Mouse (Mus musculus) MEL (cell line): Measurements from ENCODE around the gene Elovl5. TPM values are rescaled to one million over a fixed set of nuclear protein-coding genes. Genes with fewer than 3 reads are reported as not detected.

Source experiments
- DNase-seq: peaks from one replicate; pipeline ENCODE4 v3.0.0; 2011; ENCODE audit warnings: low read depth, low spot score
- H3K27ac ChIP-seq: 2 replicates; pipeline ENCODE4 v1.5.1; 2012; ENCODE audit warnings: low read depth, mild to moderate bottlenecking, control low read depth, low read length, moderate library complexity; ENCODE audit not compliant: control insufficient read depth
- H3K27me3 ChIP-seq, 2 experiments: fragments of 150-350 bp in 1 of 2; sonication (generic) in 1 of 2; 2 replicates each; pipeline ENCODE4 v1.6.1; 2012; ENCODE audit warnings: low read length in 2 of 2, mild to moderate bottlenecking in 2 of 2, improper control_type of control experiment in 1 of 2, moderate library complexity in 1 of 2; ENCODE audit not compliant: insufficient read depth in 2 of 2, control insufficient read depth in 1 of 2
- H3K36me3 ChIP-seq, 2 experiments: 2 replicates each; pipeline ENCODE4 v1.6.1; 2012 to 2014; ENCODE audit warnings: low read length in 2 of 2, improper control_type of control experiment in 1 of 2, inconsistent platforms in 1 of 2, mild to moderate bottlenecking in 1 of 2; ENCODE audit not compliant: insufficient read depth in 2 of 2, control insufficient read depth in 1 of 2
- H3K4me1 ChIP-seq, 2 experiments: fragments of 150-350 bp in 1 of 2; sonication (generic) in 1 of 2; 2 replicates each; pipeline ENCODE4 v1.6.1; 2012; ENCODE audit warnings: low read length in 2 of 2, improper control_type of control experiment in 1 of 2, mild to moderate bottlenecking in 1 of 2; ENCODE audit not compliant: insufficient read depth in 2 of 2, control insufficient read depth in 1 of 2
- H3K4me3 ChIP-seq, 2 experiments: fragments of 150-350 bp in 1 of 2; sonication (generic) in 1 of 2; 2 replicates each; pipeline ENCODE4 v1.5.1; 2012; ENCODE audit warnings: low read depth in 2 of 2, low read length in 2 of 2, mild to moderate bottlenecking in 2 of 2, moderate library complexity in 2 of 2, control low read depth in 1 of 2, improper control_type of control experiment in 1 of 2; ENCODE audit not compliant: control insufficient read depth in 1 of 2, insufficient read depth in 1 of 2
- H3K79me2 ChIP-seq: 2 replicates; pipeline ENCODE4 v1.6.1; 2012; ENCODE audit warnings: mild to moderate bottlenecking, low read length, moderate library complexity; ENCODE audit not compliant: control insufficient read depth, poor library complexity, insufficient read depth
- H3K9ac ChIP-seq: 2 replicates; pipeline ENCODE4 v1.6.1; 2012; ENCODE audit warnings: low read depth, mild to moderate bottlenecking, control low read depth, low read length, moderate library complexity; ENCODE audit not compliant: control insufficient read depth, poor library complexity, severe bottlenecking
- H3K9me3 ChIP-seq: fragments of 150-350 bp; sonication (generic); replicated peaks from 2 replicates; pipeline ENCODE4 v1.6.1; 2012; ENCODE audit warnings: mild to moderate bottlenecking, low read length, improper control_type of control experiment, moderate library complexity; ENCODE audit not compliant: insufficient read depth
- CHD2 ChIP-seq: IDR thresholded peaks from 2 replicates; pipeline ENCODE4 v1.6.1; 2011; ENCODE audit warnings: low read length, improper control_type of control experiment
- CTCF ChIP-seq, 3 experiments: IDR thresholded peaks in 2 of 3; conservative IDR thresholded peaks in 1 of 3; 2 replicates each; pipeline ENCODE4 v1.5.1; 2011 to 2012; ENCODE audit warnings: low read length in 3 of 3, low read depth in 2 of 3, mild to moderate bottlenecking in 2 of 3, improper control_type of control experiment in 1 of 3, inconsistent platforms in 1 of 3, mixed read lengths in 1 of 3, moderate library complexity in 1 of 3; ENCODE audit not compliant: control insufficient read depth in 1 of 3, insufficient read depth in 1 of 3, poor library complexity in 1 of 3, severe bottlenecking in 1 of 3
- E2F4 ChIP-seq: IDR thresholded peaks from 2 replicates; pipeline ENCODE4 v1.6.1; 2011; ENCODE audit warnings: low read depth, low read length, improper control_type of control experiment, borderline replicate concordance
- ELF1 ChIP-seq: IDR thresholded peaks from 2 replicates; pipeline ENCODE4 v1.6.1; 2014; ENCODE audit warnings: low read depth, mild to moderate bottlenecking, inconsistent platforms, low read length, improper control_type of control experiment, moderate library complexity
- JUND ChIP-seq: IDR thresholded peaks from 2 replicates; pipeline ENCODE4 v1.6.1; 2011; ENCODE audit warnings: low read depth, mild to moderate bottlenecking, improper control_type of control experiment, low read length
- MAFK ChIP-seq: IDR thresholded peaks from 2 replicates; pipeline ENCODE4 v1.6.1; 2011; ENCODE audit warnings: low read depth, mild to moderate bottlenecking, low read length, improper control_type of control experiment, borderline replicate concordance
- MAX ChIP-seq: IDR thresholded peaks from 2 replicates; pipeline ENCODE4 v1.6.1; 2011; ENCODE audit warnings: low read length, improper control_type of control experiment
- MAZ ChIP-seq: IDR thresholded peaks from 2 replicates; pipeline ENCODE4 v1.6.1; 2012; ENCODE audit warnings: low read depth, mild to moderate bottlenecking, inconsistent platforms, low read length, improper control_type of control experiment
- MEF2A ChIP-seq: IDR thresholded peaks from 2 replicates; pipeline ENCODE4 v1.6.1; 2014; ENCODE audit warnings: low read depth, mild to moderate bottlenecking, inconsistent platforms, low read length, improper control_type of control experiment; ENCODE audit not compliant: poor library complexity, insufficient replicate concordance, severe bottlenecking; ENCODE audit errors: extremely low read depth
- MYC ChIP-seq: IDR thresholded peaks from 2 replicates; pipeline ENCODE4 v1.6.1; 2011; ENCODE audit warnings: low read depth, mild to moderate bottlenecking, low read length, improper control_type of control experiment, moderate library complexity
- NRF1 ChIP-seq: IDR thresholded peaks from 2 replicates; pipeline ENCODE4 v1.6.1; 2014; ENCODE audit warnings: low read depth, mild to moderate bottlenecking, inconsistent platforms, low read length, improper control_type of control experiment, moderate library complexity; ENCODE audit not compliant: poor library complexity, insufficient read depth, severe bottlenecking
- RCOR1 ChIP-seq: IDR thresholded peaks from 2 replicates; pipeline ENCODE4 v1.6.1; 2012; ENCODE audit warnings: low read depth, mild to moderate bottlenecking, inconsistent platforms, low read length, improper control_type of control experiment
- TAL1 ChIP-seq: IDR thresholded peaks from 2 replicates; pipeline ENCODE4 v1.6.1; 2012; ENCODE audit warnings: mild to moderate bottlenecking, inconsistent platforms, low read length, moderate library complexity, mixed read lengths
- TBP ChIP-seq: IDR thresholded peaks from 2 replicates; pipeline ENCODE4 v1.8.0; 2011; ENCODE audit warnings: low read depth, low read length, improper control_type of control experiment
- TCF12 ChIP-seq: IDR thresholded peaks from 2 replicates; pipeline ENCODE4 v1.6.1; 2014; ENCODE audit warnings: low read depth, mild to moderate bottlenecking, inconsistent platforms, low read length, improper control_type of control experiment, moderate library complexity
- UBTF ChIP-seq: IDR thresholded peaks from 2 replicates; pipeline ENCODE4 v1.6.1; 2012; ENCODE audit warnings: low read depth, mild to moderate bottlenecking, inconsistent platforms, low read length, improper control_type of control experiment, moderate library complexity, borderline replicate concordance; ENCODE audit not compliant: insufficient read depth
- ZMIZ1 ChIP-seq: IDR thresholded peaks from 2 replicates; pipeline ENCODE4 v1.6.1; 2012; ENCODE audit warnings: low read depth, mild to moderate bottlenecking, inconsistent platforms, low read length, improper control_type of control experiment, moderate library complexity
- ZNF384 ChIP-seq: IDR thresholded peaks from 2 replicates; pipeline ENCODE4 v1.6.1; 2012; ENCODE audit warnings: low read depth, mild to moderate bottlenecking, inconsistent platforms, low read length, improper control_type of control experiment
- polyA plus RNA-seq, 2 experiments: library from polyadenylated mRNA; stranded (reverse) in 1 of 2; unstranded in 1 of 2; fragments of >175 nt in 1 of 2; fragments of >200 nt in 1 of 2; gene quantifications; 2 replicates each; pipeline versions ENCODE4 v1.2.1 to v1.2.4; 2012; ENCODE audit warnings: low replicate concordance in 2 of 2, low read depth in 1 of 2; ENCODE audit not compliant: insufficient read length in 2 of 2, insufficient read depth in 1 of 2, missing spikeins in 1 of 2
- total RNA-seq: library from RNA; depleted of rRNA; stranded (reverse); fragments of 300-350 nt; gene quantifications from 2 replicates; pipeline ENCODE4 v1.2.3, GENCODE M21; 2012

Elovl5 gene
- total and polyA plus RNA-seq, 3 experiments = 52.3 to 73.0 (median 58.3) TPM

DNA sequence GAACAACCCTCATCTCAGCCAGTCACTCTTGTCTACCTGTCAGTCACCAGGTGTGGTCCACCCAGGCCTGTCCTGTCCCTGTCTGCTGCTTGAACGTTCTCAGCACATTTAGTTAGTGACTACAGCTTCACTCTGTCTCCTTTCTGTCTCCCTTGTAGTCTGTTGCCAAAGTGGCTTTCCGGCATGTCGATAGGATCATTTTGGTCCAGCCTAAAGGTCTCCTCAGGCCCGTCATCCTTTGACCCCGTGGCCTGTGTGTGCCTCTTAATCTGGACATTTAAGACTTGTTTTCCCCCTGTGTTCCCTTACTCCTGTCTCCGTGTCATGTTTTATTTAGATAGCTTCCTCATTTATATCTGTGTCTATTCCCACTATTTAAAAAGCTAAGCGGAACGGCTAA is 9.0 kb downstream of the Elovl5 start:
- no peaks in the 10 kb centered on the region for H3K9me3 ChIP-seq
- peaks cover 3 to 10% of the 10 kb centered on the region in 2 experiments for H3K36me3 ChIP-seq
- H3K27me3 ChIP-seq = no peaks in the 10 kb centered on the region
- no peak overlapping the region for H3K4me3 ChIP-seq
- H3K4me1 ChIP-seq = 0 out of 4 replicates have a peak, but pooled peaks cover 0 to 2% of the 10 kb centered on the region in 2 experiments
- no peak overlapping the region for H3K9ac ChIP-seq
- no peak for DNase-seq
- TF ChIP-seq TCF12 = no peak
- TF ChIP-seq CHD2 = no peak
- TF ChIP-seq TBP = no peak
- TF ChIP-seq ZMIZ1 = no peak
- TF ChIP-seq CTCF (IDR thresholded peaks at IDR 0.05 in 2 of 3, conservative IDR thresholded peaks at IDR 0.05 in 1 of 3; ENCODE audit: control insufficient read depth in 1 of 3, insufficient read depth in 1 of 3, low read depth in 2 of 3, low read length in 3 of 3, poor library complexity in 1 of 3, severe bottlenecking in 1 of 3) = no peak
- no peak for TF ChIP-seq MAX
- no peak for TF ChIP-seq UBTF
- no peak for TF ChIP-seq MYC
- TF ChIP-seq MAFK = no peak
- TF ChIP-seq RCOR1 = no peak
- no peak for TF ChIP-seq NRF1
- H3K79me2 ChIP-seq = peaks cover 77% of the 10 kb centered on the region
- H3K27ac ChIP-seq = no peak overlapping the region

DNA sequence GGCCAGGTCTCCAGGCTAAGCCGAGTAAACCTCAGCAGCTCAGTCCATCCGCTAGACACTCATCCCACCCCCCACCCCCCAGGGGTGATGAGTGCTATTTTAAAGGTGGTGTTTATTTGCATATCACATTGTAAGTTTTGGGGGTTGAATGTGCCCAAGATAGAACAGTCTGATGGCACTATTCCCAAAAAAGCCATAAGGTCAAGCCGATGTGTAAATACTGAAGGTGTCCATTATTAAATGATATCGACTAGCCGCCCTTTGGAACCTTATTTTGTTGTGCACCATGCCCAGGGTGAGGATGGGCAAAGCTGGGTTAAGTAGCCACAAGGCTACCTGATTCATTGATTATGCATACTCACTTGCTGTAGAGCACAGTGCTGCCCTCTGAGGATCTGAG is 9.7 kb downstream of the Elovl5 start:
- Histone ChIP-seq H3K4me1 (0 out of 4 replicates have a peak, but pooled peaks cover 0 to 2% of the 10 kb centered on the region in 2 experiments), H3K27ac (no peak overlapping the region), H3K27me3 (no peaks in the 10 kb centered on the region), H3K9me3 (no peaks in the 10 kb centered on the region)
- TF ChIP-seq ELF1 = no peak
- no peak for TF ChIP-seq MYC
- no peak for TF ChIP-seq TAL1
- no peak for TF ChIP-seq JUND
- TF ChIP-seq MAFK = no peak
- TF ChIP-seq E2F4 = no peak
- TF ChIP-seq MEF2A = no peak
- TF ChIP-seq RCOR1 = no peak
- TF ChIP-seq ZNF384 = no peak
- TF ChIP-seq MAZ = no peak
- TF ChIP-seq, all 39 proteins: peak for 0
- Histone ChIP-seq H3K4me3 (no peak overlapping the region), H3K36me3 (peaks cover 3 to 10% of the 10 kb centered on the region in 2 experiments), H3K9ac (no peak overlapping the region), H3K79me2 (peaks cover 78% of the 10 kb centered on the region)
- DNase-seq = no peak
